Mouse (Mus musculus) heart, adult 18-20 months (tissue): Measurements from ENCODE around the gene Vmn2r12. TPM values are rescaled to one million over a fixed set of nuclear protein-coding genes. Genes with fewer than 3 reads are reported as not detected.
"Not testable (repeated sequence)": the region's sequence is repeated elsewhere in the genome, so short reads cannot be mapped to it uniquely, and the experiment has no call there.

Experiments used
- DNase-seq, 2 experiments: peaks; one replicate each; pipeline ENCODE4 v3.0.0; 2021 to 2022; ENCODE audit warnings: mixed read lengths in 1 of 2
- long read RNA-seq, 2 experiments: library from polyadenylated mRNA; stranded (forward); transcript quantifications; one replicate each; pipeline ENCODE4 v2.0.0; 2021
- total RNA-seq, 2 experiments: library from RNA; stranded (reverse); gene quantifications; 2 replicates each; pipeline ENCODE4 v1.2.3; 2021

The Vmn2r12 gene
- total RNA-seq, result not detected
- long read RNA-seq, experiment 1, result 0 reads
- long read RNA-seq, experiment 2, result 0 reads

DNA sequence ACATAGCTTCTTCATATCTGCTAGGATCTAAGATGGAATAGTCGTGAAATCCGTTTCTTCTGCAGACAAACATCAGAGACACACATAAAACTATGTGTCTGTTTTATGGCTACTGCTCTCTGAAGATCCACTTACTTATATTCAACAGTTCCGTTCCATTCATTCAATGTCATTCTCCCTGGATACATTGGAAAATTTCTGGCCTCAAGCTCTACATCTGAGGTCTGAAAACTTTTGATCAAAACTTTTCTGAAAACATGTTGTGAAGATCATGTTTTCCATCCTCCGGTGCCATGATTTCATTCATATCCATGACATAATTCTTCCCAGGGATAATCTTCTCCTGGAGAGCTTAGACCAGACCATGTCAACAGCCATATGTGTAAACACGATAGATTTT, at the start of gene Vmn2r12:
Vmn2r12 (minus strand) TSS at position 101 of the 400 bp plus-strand sequence.
- DNase-seq, result not testable (repeated sequence)

DNA sequence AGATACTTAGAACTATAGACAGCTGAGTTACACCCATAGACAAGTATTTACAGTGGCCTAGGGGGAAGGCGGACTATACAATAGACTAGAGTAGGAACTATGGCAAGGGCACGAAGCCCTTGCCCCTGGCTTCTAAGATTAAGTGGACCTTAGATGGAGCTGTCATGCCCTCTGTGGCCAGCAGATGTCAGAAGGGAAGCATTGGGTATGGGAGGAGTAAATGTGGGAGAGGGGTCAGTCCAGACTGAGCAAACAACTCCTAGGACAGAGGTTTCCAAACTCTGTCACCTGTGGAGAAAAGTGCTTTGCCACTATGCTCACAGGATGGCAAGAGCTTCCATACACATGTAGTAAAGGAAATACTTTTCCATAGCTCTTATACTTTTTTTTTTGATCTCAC, 41.8 kb upstream of the Vmn2r12 start:
- DNase-seq, result no peak

- no peak for DNase-seq
These were observed 39.0 kb upstream of the Vmn2r12 start for GRCm38 (mm10) chr5:109136731-109137130.

DNA sequence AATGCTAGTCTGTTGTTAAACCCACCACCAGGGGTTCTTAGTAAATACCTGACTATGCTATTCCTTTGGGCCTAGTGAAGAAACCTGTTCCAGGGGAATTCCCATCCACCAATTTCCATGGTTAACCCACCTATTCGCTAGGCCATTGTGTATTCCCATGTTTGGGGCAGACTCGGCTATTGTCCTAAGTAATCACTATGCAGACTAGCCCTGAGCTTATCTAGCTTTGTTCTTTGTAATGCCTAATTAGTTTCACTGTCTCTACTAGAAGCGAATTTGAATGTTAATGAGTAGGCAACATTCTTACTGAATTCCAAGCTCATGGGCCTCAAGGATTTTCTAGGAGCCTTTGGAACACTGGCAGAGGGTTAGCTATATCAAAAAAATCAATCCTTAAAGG, 1.3 kb downstream of the Vmn2r12 start:
- DNase-seq, result not testable (repeated sequence)

DNA sequence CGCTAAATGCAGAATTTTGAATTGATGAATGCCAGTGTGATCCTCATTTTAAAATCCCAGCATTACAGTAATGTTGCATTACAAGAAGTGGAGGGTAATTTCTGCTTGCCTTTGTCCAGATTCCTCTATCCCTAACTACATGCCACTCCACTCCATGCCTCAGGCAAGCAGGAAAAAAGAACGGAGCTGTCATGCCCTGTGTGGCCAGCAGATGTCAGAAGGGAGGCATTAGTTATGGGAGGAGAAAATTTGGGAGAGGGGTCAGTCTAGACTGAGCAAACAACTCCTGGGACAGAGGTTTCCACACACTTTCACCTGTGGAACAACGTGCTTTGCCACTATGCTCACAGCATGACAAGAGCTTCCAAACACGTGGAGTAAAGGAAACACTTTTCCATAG, 25.7 kb downstream of the Vmn2r12 start:
- DNase-seq, result not testable (repeated sequence)

- DNase-seq, result not testable (repeated sequence)
These were observed 38.3 kb downstream of the Vmn2r12 start, which contains the start of gene Vmn2r11 for GRCm38 (mm10) chr5:109059469-109059868. Gene Vmn2r11 (minus strand): TSS chr5:109059569.

GRCm38 (mm10) chr5:109055286-109055685, 42.5 kb downstream of the Vmn2r12 start:
- peak in 1 of 2 experiments; percentile 4 for DNase-seq

Other genes starting within 250 kb of the Vmn2r12 start
- gene Vmn2r9, start 245.3 kb downstream of the Vmn2r12 start, total RNA-seq, result not detected
- not detected for gene Vmn2r10, start 91.4 kb downstream of the Vmn2r12 start, total RNA-seq
- gene Vmn2r11, start 38.4 kb downstream of the Vmn2r12 start, total RNA-seq, result not detected
- not detected for gene Vmn2r13, start 94.2 kb upstream of the Vmn2r12 start, total RNA-seq
- gene Vmn2r14, start 126.8 kb upstream of the Vmn2r12 start, total RNA-seq, result not detected
- gene Vmn2r15, start 199.7 kb upstream of the Vmn2r12 start, total RNA-seq, result not detected
- gene Vmn2r16, start 232.2 kb upstream of the Vmn2r12 start, total RNA-seq, result not detected